Mouse (Mus musculus) liver, adult 2 months (tissue): ENCODE measurements around the gene Pgbd1.

Experiments
- CTCF ChIP-seq: fragments of 200-500 bp; IDR thresholded peaks from 2 replicates; pipeline ENCODE4 v1.5.1; 2011; ENCODE audit warnings: low read depth, low read length, control low read depth
- POLR2A ChIP-seq: fragments of 200-500 bp; IDR thresholded peaks from 2 replicates; pipeline ENCODE4 v1.6.1; 2011; ENCODE audit warnings: low read length, control low read depth; ENCODE audit not compliant: insufficient read depth; ENCODE audit errors: extremely low read depth

DNA sequence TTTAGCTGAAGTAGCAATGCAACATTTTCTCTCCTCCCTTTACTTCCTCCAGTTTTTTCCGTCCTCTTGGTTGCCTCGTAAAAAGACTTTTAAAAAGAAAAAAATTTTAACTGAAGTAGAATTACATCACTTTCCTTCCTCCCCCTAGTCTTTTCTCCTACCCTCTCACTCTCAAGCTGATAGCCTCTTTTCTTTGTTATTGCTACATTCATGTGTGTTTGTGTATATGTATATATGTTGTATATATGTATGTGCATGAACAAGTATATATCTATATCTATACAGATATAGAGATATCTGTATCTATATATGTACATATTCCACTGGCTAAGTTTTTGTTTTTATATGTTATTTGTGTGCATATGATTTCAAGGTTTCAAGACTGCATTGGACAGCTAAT, 38.0 kb downstream of the Pgbd1 start:
- no peak for TF ChIP-seq POLR2A
- no peak for TF ChIP-seq CTCF
